Mouse (Mus musculus) bone marrow, adult 2 months (tissue): ENCODE results near the gene Epha8.

Experiments used
- CTCF ChIP-seq: fragments of 200-500 bp; IDR thresholded peaks from 2 replicates; pipeline ENCODE4 v1.5.1; 2011; ENCODE audit warnings: low read length, control low read depth; ENCODE audit not compliant: control insufficient read depth, insufficient read depth
- POLR2A ChIP-seq: fragments of 200-500 bp; IDR thresholded peaks from 2 replicates; pipeline ENCODE4 v1.6.1; 2011; ENCODE audit warnings: low read depth, mild to moderate bottlenecking, control low read depth, low read length, borderline replicate concordance; ENCODE audit not compliant: control insufficient read depth

GRCm38 (mm10) chr4:136916359-136917164, 40.1 kb downstream of the Epha8 start:
- TF ChIP-seq POLR2A (no peak), CTCF (no peak)
